Mouse (Mus musculus): Measurements from ENCODE around the gene Itgav. TPM values are rescaled to one million over a fixed set of nuclear protein-coding genes. Genes with fewer than 3 reads are reported as not detected.

Gene Itgav
- polyA plus RNA-seq, 1 experiment from 2014 or later = 18.8 TPM

- Histone ChIP-seq H3K27ac (ENCODE audit: low read length) (peak overlapping the region; percentile 76; the same call in 1 of the 2 replicates), H3K36me3 (ENCODE audit: control insufficient read depth, insufficient read depth) (no peaks in the 10 kb centered on the region), H3K4me1 (replicated peaks; ENCODE audit: control insufficient read depth, insufficient read depth, low read length) (peaks cover 13% of the 10 kb centered on the region), H3K4me2 (ENCODE audit: low read length) (peak overlapping the region; percentile 94), H3K4me3 (replicated peaks; ENCODE audit: low read length) (no peak overlapping the region; the same call in 1 of the 2 replicates), H3K27me3 (replicated peaks; ENCODE audit: control insufficient read depth, insufficient read depth, low read length) (no peaks in the 10 kb centered on the region; the same call in 1 of the 2 replicates), H3K9me3 (ENCODE audit: control insufficient read depth, low read length) (no peaks in the 10 kb centered on the region), H3K9ac (replicated peaks; ENCODE audit: low read depth, low read length) (no peak overlapping the region)
- WGBS = 49% methylated on average over 2 of the region's 2 CpGs
- no peak for ATAC-seq
Measured at GRCm38 (mm10) chr2:83723346-83723745, 851 bp upstream of the Itgav start.

- Histone ChIP-seq H3K9ac (replicated peaks; ENCODE audit: low read depth, low read length) (peak overlapping the region; percentile 70), H3K4me1 (replicated peaks; ENCODE audit: control insufficient read depth, insufficient read depth, low read length) (peaks cover 15% of the 10 kb centered on the region), H3K9me3 (ENCODE audit: control insufficient read depth, low read length) (no peaks in the 10 kb centered on the region), H3K27ac (ENCODE audit: low read length) (peak overlapping the region; percentile 76), H3K36me3 (ENCODE audit: control insufficient read depth, insufficient read depth) (no peaks in the 10 kb centered on the region), H3K4me3 (replicated peaks; ENCODE audit: low read length) (peak overlapping the region; percentile 52), H3K4me2 (ENCODE audit: low read length) (peak overlapping the region; percentile 94), H3K27me3 (replicated peaks; ENCODE audit: control insufficient read depth, insufficient read depth, low read length) (no peaks in the 10 kb centered on the region; the same call in none of the 2 replicates)
- ATAC-seq = peak; percentile 62
- 2% methylated on average over 44 of the region's 44 CpGs for WGBS
Measured at GRCm38 (mm10) chr2:83724827-83725730, 882 bp downstream of the Itgav start.

GRCm38 (mm10) chr2:83725796-83726195 is 1.6 kb downstream of the Itgav start:
- H3K27me3 ChIP-seq (replicated peaks; ENCODE audit: control insufficient read depth, insufficient read depth, low read length) = no peaks in the 10 kb centered on the region; the same call in none of the 2 replicates
- H3K36me3 ChIP-seq (ENCODE audit: control insufficient read depth, insufficient read depth) = no peaks in the 10 kb centered on the region
- peaks cover 15% of the 10 kb centered on the region for H3K4me1 ChIP-seq (replicated peaks; ENCODE audit: control insufficient read depth, insufficient read depth, low read length)
- no peak overlapping the region; the same call in 1 of the 2 replicates for H3K4me3 ChIP-seq (replicated peaks; ENCODE audit: low read length)
- no peak for ATAC-seq
- H3K9ac ChIP-seq (replicated peaks; ENCODE audit: low read depth, low read length) = no peak overlapping the region
- peak overlapping the region; percentile 94 for H3K4me2 ChIP-seq (ENCODE audit: low read length)
- H3K9me3 ChIP-seq (ENCODE audit: control insufficient read depth, low read length) = no peaks in the 10 kb centered on the region
- 59% methylated on average over 4 of the region's 4 CpGs for WGBS
- no peak overlapping the region for H3K27ac ChIP-seq (ENCODE audit: low read length)

GRCm38 (mm10) chr2:83728238-83728682 is 4.1 kb downstream of the Itgav start:
- Histone ChIP-seq H3K4me2 (ENCODE audit: low read length) (no peak overlapping the region), H3K36me3 (ENCODE audit: control insufficient read depth, insufficient read depth) (no peaks in the 10 kb centered on the region), H3K27ac (ENCODE audit: low read length) (no peak overlapping the region), H3K4me1 (replicated peaks; ENCODE audit: control insufficient read depth, insufficient read depth, low read length) (peaks cover 15% of the 10 kb centered on the region), H3K9me3 (ENCODE audit: control insufficient read depth, low read length) (no peaks in the 10 kb centered on the region), H3K4me3 (replicated peaks; ENCODE audit: low read length) (no peak overlapping the region), H3K27me3 (replicated peaks; ENCODE audit: control insufficient read depth, insufficient read depth, low read length) (no peaks in the 10 kb centered on the region; the same call in none of the 2 replicates), H3K9ac (replicated peaks; ENCODE audit: low read depth, low read length) (no peak overlapping the region)
- WGBS = 80% methylated on average over 4 of the region's 4 CpGs
- no peak for ATAC-seq

- Histone ChIP-seq H3K9me3 (ENCODE audit: control insufficient read depth, low read length) (no peaks in the 10 kb centered on the region), H3K36me3 (ENCODE audit: control insufficient read depth, insufficient read depth) (no peaks in the 10 kb centered on the region), H3K27ac (ENCODE audit: low read length) (no peak overlapping the region), H3K4me3 (replicated peaks; ENCODE audit: low read length) (no peak overlapping the region), H3K9ac (replicated peaks; ENCODE audit: low read depth, low read length) (no peak overlapping the region), H3K4me1 (replicated peaks; ENCODE audit: control insufficient read depth, insufficient read depth, low read length) (peaks cover 7% of the 10 kb centered on the region), H3K4me2 (ENCODE audit: low read length) (no peak overlapping the region), H3K27me3 (replicated peaks; ENCODE audit: control insufficient read depth, insufficient read depth, low read length) (no peaks in the 10 kb centered on the region; the same call in none of the 2 replicates)
- 62% methylated on average over 5 of the region's 5 CpGs for WGBS
- ATAC-seq = no peak
Measured at GRCm38 (mm10) chr2:83729339-83729738, 5.1 kb downstream of the Itgav start.

- H3K4me3 ChIP-seq (replicated peaks; ENCODE audit: low read length) = no peak overlapping the region
- H3K36me3 ChIP-seq (ENCODE audit: control insufficient read depth, insufficient read depth) = no peaks in the 10 kb centered on the region
- 88% methylated on average over 4 of the region's 4 CpGs for WGBS
- no peak overlapping the region for H3K27ac ChIP-seq (ENCODE audit: low read length)
- H3K27me3 ChIP-seq (replicated peaks; ENCODE audit: control insufficient read depth, insufficient read depth, low read length) = no peaks in the 10 kb centered on the region; the same call in 1 of the 2 replicates
- no peak overlapping the region for H3K9ac ChIP-seq (replicated peaks; ENCODE audit: low read depth, low read length)
- no peak overlapping the region for H3K4me2 ChIP-seq (ENCODE audit: low read length)
- 0 out of 2 replicates have a peak, but pooled peaks cover 2% of the 10 kb centered on the region for H3K4me1 ChIP-seq (replicated peaks; ENCODE audit: control insufficient read depth, insufficient read depth, low read length)
- ATAC-seq = no peak
- H3K9me3 ChIP-seq (ENCODE audit: control insufficient read depth, low read length) = no peaks in the 10 kb centered on the region
Measured at GRCm38 (mm10) chr2:83732896-83733295, 8.7 kb downstream of the Itgav start.

- Histone ChIP-seq H3K4me3 (replicated peaks; ENCODE audit: low read length) (no peak overlapping the region), H3K27me3 (replicated peaks; ENCODE audit: control insufficient read depth, insufficient read depth, low read length) (no peaks in the 10 kb centered on the region; the same call in 1 of the 2 replicates), H3K36me3 (ENCODE audit: control insufficient read depth, insufficient read depth) (no peaks in the 10 kb centered on the region), H3K4me2 (ENCODE audit: low read length) (no peak overlapping the region), H3K9ac (replicated peaks; ENCODE audit: low read depth, low read length) (no peak overlapping the region), H3K27ac (ENCODE audit: low read length) (no peak overlapping the region), H3K9me3 (ENCODE audit: control insufficient read depth, low read length) (no peaks in the 10 kb centered on the region), H3K4me1 (replicated peaks; ENCODE audit: control insufficient read depth, insufficient read depth, low read length) (0 out of 2 replicates have a peak, but pooled peaks cover 2% of the 10 kb centered on the region)
- 89% methylated on average over 13 of the region's 13 CpGs for WGBS
- ATAC-seq = no peak
Measured at GRCm38 (mm10) chr2:83733981-83734393, 9.8 kb downstream of the Itgav start.

- H3K9me3 ChIP-seq (ENCODE audit: control insufficient read depth, low read length) = no peaks in the 10 kb centered on the region
- H3K4me2 ChIP-seq (ENCODE audit: low read length) = no peak overlapping the region
- no peak for ATAC-seq
- no peak overlapping the region for H3K27ac ChIP-seq (ENCODE audit: low read length)
- no peaks in the 10 kb centered on the region; the same call in 1 of the 2 replicates for H3K27me3 ChIP-seq (replicated peaks; ENCODE audit: control insufficient read depth, insufficient read depth, low read length)
- no peak overlapping the region for H3K4me3 ChIP-seq (replicated peaks; ENCODE audit: low read length)
- 89% methylated on average over 5 of the region's 5 CpGs for WGBS
- no peak overlapping the region for H3K9ac ChIP-seq (replicated peaks; ENCODE audit: low read depth, low read length)
- no peaks in the 10 kb centered on the region for H3K4me1 ChIP-seq (replicated peaks; ENCODE audit: control insufficient read depth, insufficient read depth, low read length)
- H3K36me3 ChIP-seq (ENCODE audit: control insufficient read depth, insufficient read depth) = no peaks in the 10 kb centered on the region
Measured at GRCm38 (mm10) chr2:83735276-83735675, 11.1 kb downstream of the Itgav start.

- Histone ChIP-seq H3K27me3 (replicated peaks; ENCODE audit: control insufficient read depth, insufficient read depth, low read length) (no peaks in the 10 kb centered on the region), H3K4me2 (ENCODE audit: low read length) (no peak overlapping the region), H3K36me3 (ENCODE audit: control insufficient read depth, insufficient read depth) (no peaks in the 10 kb centered on the region), H3K27ac (ENCODE audit: low read length) (no peak overlapping the region), H3K9me3 (ENCODE audit: control insufficient read depth, low read length) (no peaks in the 10 kb centered on the region), H3K4me3 (replicated peaks; ENCODE audit: low read length) (no peak overlapping the region), H3K4me1 (replicated peaks; ENCODE audit: control insufficient read depth, insufficient read depth, low read length) (no peaks in the 10 kb centered on the region), H3K9ac (replicated peaks; ENCODE audit: low read depth, low read length) (no peak overlapping the region)
- WGBS = 95% methylated on average over 5 of the region's 5 CpGs
- no peak for ATAC-seq
Measured at GRCm38 (mm10) chr2:83736836-83737235, 12.6 kb downstream of the Itgav start.

Measured in forebrain, embryonic 16.5 days (tissue).